Mouse (Mus musculus): Measurements from ENCODE around the gene Ccnq. TPM values are rescaled to one million over a fixed set of nuclear protein-coding genes. Genes with fewer than 3 reads are reported as not detected.

The Ccnq gene
- polyA plus RNA-seq, 1 experiment from 2014 or later: 20.1 TPM

DNA sequence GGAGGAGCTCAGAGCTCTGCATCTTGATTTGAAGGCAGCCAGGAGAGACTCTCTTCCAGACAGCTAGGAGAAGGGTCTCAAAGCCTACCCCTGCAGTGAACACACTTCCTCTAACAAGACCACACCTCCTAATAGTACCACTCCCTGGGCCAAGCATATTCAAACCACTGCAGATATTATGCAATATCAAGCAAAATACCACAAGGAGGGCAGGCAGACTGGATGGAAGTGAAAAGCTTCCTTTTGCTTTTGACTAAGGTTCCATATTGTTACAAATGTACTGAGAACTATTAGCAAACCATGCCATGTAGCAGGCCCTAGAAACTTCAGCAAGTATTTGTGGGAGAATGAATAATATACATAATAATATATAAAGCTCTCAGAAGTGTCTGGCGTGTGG lies 16.4 kb downstream of the Ccnq start:
- Histone ChIP-seq H3K27me3 (ENCODE audit: insufficient read depth, low read length) (no peaks in the 10 kb centered on the region), H3K9me3 (ENCODE audit: low read length) (no peaks in the 10 kb centered on the region), H3K9ac (replicated peaks) (no peak overlapping the region), H3K4me1 (ENCODE audit: insufficient read depth) (no peaks in the 10 kb centered on the region), H3K4me3 (ENCODE audit: low read depth, low read length) (no peak overlapping the region), H3K36me3 (replicated peaks; ENCODE audit: insufficient read depth, low read length) (no peaks in the 10 kb centered on the region), H3K4me2 (ENCODE audit: low read depth, low read length) (no peak overlapping the region), H3K27ac (ENCODE audit: low read depth) (no peak overlapping the region)
- TF ChIP-seq EP300 (IDR thresholded peaks at IDR 0.05; ENCODE audit: low read depth) (no peak), CTCF (IDR thresholded peaks at IDR 0.05; ENCODE audit: low read depth) (no peak)
- 87% methylated on average over 1 of the region's 1 CpGs for WGBS (ENCODE audit: insufficient replicate concordance)
- ATAC-seq: no peak
- DNase-seq: no peak

- Histone ChIP-seq H3K27ac (ENCODE audit: low read depth) (no peak overlapping the region), H3K27me3 (ENCODE audit: insufficient read depth, low read length) (no peaks in the 10 kb centered on the region), H3K36me3 (replicated peaks; ENCODE audit: insufficient read depth, low read length) (no peaks in the 10 kb centered on the region), H3K9ac (replicated peaks) (no peak overlapping the region), H3K4me2 (ENCODE audit: low read depth, low read length) (no peak overlapping the region), H3K4me1 (ENCODE audit: insufficient read depth) (no peaks in the 10 kb centered on the region), H3K4me3 (ENCODE audit: low read depth, low read length) (no peak overlapping the region), H3K9me3 (ENCODE audit: low read length) (no peaks in the 10 kb centered on the region)
- ATAC-seq: no peak
- no peak for DNase-seq
- no peak for TF ChIP-seq CTCF (IDR thresholded peaks at IDR 0.05; ENCODE audit: low read depth)
- TF ChIP-seq EP300 (IDR thresholded peaks at IDR 0.05; ENCODE audit: low read depth): peak; percentile 43
- 71% methylated on average over 6 of the region's 6 CpGs for WGBS (ENCODE audit: insufficient replicate concordance)
Measured at GRCm38 (mm10) chr11:78732619-78733018, 18.9 kb downstream of the Ccnq start.

- ATAC-seq (no peak), DNase-seq (no peak)
- Histone ChIP-seq H3K27ac (ENCODE audit: low read depth) (no peak overlapping the region), H3K4me1 (ENCODE audit: insufficient read depth) (no peaks in the 10 kb centered on the region), H3K9ac (replicated peaks) (no peak overlapping the region), H3K36me3 (replicated peaks; ENCODE audit: insufficient read depth, low read length) (no peaks in the 10 kb centered on the region), H3K4me2 (ENCODE audit: low read depth, low read length) (no peak overlapping the region), H3K4me3 (ENCODE audit: low read depth, low read length) (no peak overlapping the region), H3K9me3 (ENCODE audit: low read length) (no peaks in the 10 kb centered on the region), H3K27me3 (ENCODE audit: insufficient read depth, low read length) (no peaks in the 10 kb centered on the region)
- WGBS (ENCODE audit: insufficient replicate concordance): 17% methylated on average over 2 of the region's 2 CpGs
- TF ChIP-seq CTCF (IDR thresholded peaks at IDR 0.05; ENCODE audit: low read depth): no peak
- no peak for TF ChIP-seq EP300 (IDR thresholded peaks at IDR 0.05; ENCODE audit: low read depth)
Measured at GRCm38 (mm10) chr11:78730902-78731301, 20.6 kb downstream of the Ccnq start.

- no peaks in the 10 kb centered on the region for H3K36me3 ChIP-seq (replicated peaks; ENCODE audit: insufficient read depth, low read length)
- no peaks in the 10 kb centered on the region for H3K9me3 ChIP-seq (ENCODE audit: low read length)
- WGBS (ENCODE audit: insufficient replicate concordance): 61% methylated on average over 4 of the region's 4 CpGs
- no peak overlapping the region for H3K4me3 ChIP-seq (ENCODE audit: low read depth, low read length)
- TF ChIP-seq EP300 (IDR thresholded peaks at IDR 0.05; ENCODE audit: low read depth) (no peak), CTCF (IDR thresholded peaks at IDR 0.05; ENCODE audit: low read depth) (no peak)
- H3K9ac ChIP-seq (replicated peaks): no peak overlapping the region
- ATAC-seq (no peak), DNase-seq (no peak)
- H3K27ac ChIP-seq (ENCODE audit: low read depth): no peak overlapping the region
- H3K27me3 ChIP-seq (ENCODE audit: insufficient read depth, low read length): no peaks in the 10 kb centered on the region
- no peaks in the 10 kb centered on the region for H3K4me1 ChIP-seq (ENCODE audit: insufficient read depth)
- no peak overlapping the region for H3K4me2 ChIP-seq (ENCODE audit: low read depth, low read length)
Measured at GRCm38 (mm10) chr11:78728041-78728440, 23.5 kb downstream of the Ccnq start.

DNA sequence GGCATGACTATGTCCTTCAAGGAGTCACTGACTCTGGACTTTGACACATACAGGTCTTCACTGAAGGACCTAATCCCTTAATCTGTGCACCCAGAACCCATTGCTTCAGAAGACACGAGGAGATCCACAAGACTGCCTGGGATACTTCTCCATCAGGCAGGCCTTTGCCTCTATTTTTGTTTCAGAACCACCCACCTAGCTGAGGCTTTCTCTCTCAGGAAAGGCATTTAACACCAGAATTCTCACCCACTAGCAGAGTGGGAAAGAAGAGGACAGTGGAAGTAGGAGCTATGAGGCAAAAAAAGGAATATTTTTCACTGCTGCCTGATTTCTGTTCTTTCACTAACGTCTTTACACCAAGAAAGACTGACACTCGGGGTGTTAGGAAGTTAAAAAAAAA lies 25.2 kb downstream of the Ccnq start:
- TF ChIP-seq CTCF (IDR thresholded peaks at IDR 0.05; ENCODE audit: low read depth) (no peak), EP300 (IDR thresholded peaks at IDR 0.05; ENCODE audit: low read depth) (no peak)

GRCm38 (mm10) chr11:78724792-78725191 lies 26.7 kb downstream of the Ccnq start:
- H3K27me3 ChIP-seq (ENCODE audit: insufficient read depth, low read length): no peaks in the 10 kb centered on the region
- H3K4me3 ChIP-seq (ENCODE audit: low read depth, low read length): no peak overlapping the region
- no peaks in the 10 kb centered on the region for H3K9me3 ChIP-seq (ENCODE audit: low read length)
- no peaks in the 10 kb centered on the region for H3K36me3 ChIP-seq (replicated peaks; ENCODE audit: insufficient read depth, low read length)
- WGBS (ENCODE audit: insufficient replicate concordance): 62% methylated on average over 1 of the region's 1 CpGs
- no peaks in the 10 kb centered on the region for H3K4me1 ChIP-seq (ENCODE audit: insufficient read depth)
- ATAC-seq (no peak), DNase-seq (no peak)
- H3K4me2 ChIP-seq (ENCODE audit: low read depth, low read length): no peak overlapping the region
- no peak overlapping the region for H3K9ac ChIP-seq (replicated peaks)
- no peak for TF ChIP-seq CTCF (IDR thresholded peaks at IDR 0.05; ENCODE audit: low read depth)
- no peak for TF ChIP-seq EP300 (IDR thresholded peaks at IDR 0.05; ENCODE audit: low read depth)
- no peak overlapping the region for H3K27ac ChIP-seq (ENCODE audit: low read depth)

More for the DNA sequence above, 25.2 kb downstream of the Ccnq start:
- Histone ChIP-seq H3K4me3 (ENCODE audit: low read depth, low read length) (no peak overlapping the region), H3K9me3 (ENCODE audit: low read length) (no peaks in the 10 kb centered on the region), H3K36me3 (replicated peaks; ENCODE audit: insufficient read depth, low read length) (no peaks in the 10 kb centered on the region), H3K4me1 (ENCODE audit: insufficient read depth) (no peaks in the 10 kb centered on the region), H3K9ac (replicated peaks) (no peak overlapping the region), H3K27ac (ENCODE audit: low read depth) (no peak overlapping the region), H3K27me3 (ENCODE audit: insufficient read depth, low read length) (no peaks in the 10 kb centered on the region), H3K4me2 (ENCODE audit: low read depth, low read length) (no peak overlapping the region)
- DNase-seq (no peak), ATAC-seq (no peak)
- WGBS (ENCODE audit: insufficient replicate concordance): 68% methylated on average over 3 of the region's 3 CpGs

DNA sequence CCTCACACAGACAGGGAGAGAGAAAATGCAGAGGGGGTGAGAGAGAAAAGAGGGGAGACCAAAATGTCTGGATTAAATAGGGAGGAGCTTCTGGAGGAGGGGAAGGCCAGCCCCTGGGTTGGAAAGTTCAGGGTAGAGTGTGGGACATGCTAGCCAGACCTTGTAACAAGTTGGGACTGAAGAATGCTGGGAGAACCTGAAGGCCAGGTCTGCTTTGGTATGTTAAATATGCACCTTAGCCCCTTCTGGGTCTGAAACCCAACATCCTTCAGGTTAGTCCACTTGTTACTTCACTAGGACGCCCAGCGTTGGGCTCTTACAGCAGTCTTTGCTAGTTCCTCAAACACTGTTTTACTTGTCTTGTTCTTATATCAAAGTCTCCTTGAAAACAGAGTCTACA lies 30.1 kb downstream of the Ccnq start:
- Histone ChIP-seq H3K9ac (replicated peaks) (no peak overlapping the region), H3K27ac (ENCODE audit: low read depth) (no peak overlapping the region), H3K4me1 (ENCODE audit: insufficient read depth) (no peaks in the 10 kb centered on the region), H3K4me2 (ENCODE audit: low read depth, low read length) (no peak overlapping the region), H3K36me3 (replicated peaks; ENCODE audit: insufficient read depth, low read length) (no peaks in the 10 kb centered on the region), H3K9me3 (ENCODE audit: low read length) (no peaks in the 10 kb centered on the region), H3K27me3 (ENCODE audit: insufficient read depth, low read length) (no peaks in the 10 kb centered on the region), H3K4me3 (ENCODE audit: low read depth, low read length) (no peak overlapping the region)
- DNase-seq (no peak), ATAC-seq (no peak)
- TF ChIP-seq CTCF (IDR thresholded peaks at IDR 0.05; ENCODE audit: low read depth): no peak
- no peak for TF ChIP-seq EP300 (IDR thresholded peaks at IDR 0.05; ENCODE audit: low read depth)
- WGBS (ENCODE audit: insufficient replicate concordance): 53% methylated on average over 2 of the region's 2 CpGs

All from liver, postnatal 0 days (tissue).